Mouse (Mus musculus): Measurements from ENCODE around the gene Gm4297. TPM values are rescaled to one million over a fixed set of nuclear protein-coding genes. Genes with fewer than 3 reads are reported as not detected.
"Not testable (repeated sequence)": the region's sequence is repeated elsewhere in the genome, so short reads cannot be mapped to it uniquely, and the experiment has no call there.

Gene Gm4297
- total RNA-seq (2017) = not detected in 2 replicates

- not testable (repeated sequence) for ATAC-seq (replicated peaks in 1 of 2; ENCODE audit: insufficient read depth in 1 of 2, low FRiP score in 2 of 2, low TSS enrichment in 1 of 2, low read depth in 1 of 2, poor library complexity in 2 of 2, severe bottlenecking in 2 of 2)
These were observed at the start of gene Gm4297 for GRCm38 (mm10) chrX:24574795-24575194. Gene Gm4297, minus strand, starts transcription at chrX:24574895.

Other genes with a start within 250 kb of the Gm4297 start
- not detected in 2 replicates for gene Gm5934, start 74.1 kb downstream of the Gm4297 start, total RNA-seq (2017)
- not detected in 2 replicates for gene Gm5935, start 200.3 kb upstream of the Gm4297 start, total RNA-seq (2017)

Data from hematopoietic stem cell, adult 5-6 weeks (primary cell).